Mouse (Mus musculus) olfactory bulb, adult 2 months (tissue): ENCODE results near the gene Ifnk.

Experiments used
- CTCF ChIP-seq: fragments of 200-500 bp; IDR thresholded peaks from 2 replicates; pipeline ENCODE4 v1.5.1; 2012; ENCODE audit warnings: low read depth, mild to moderate bottlenecking, low read length, moderate library complexity; ENCODE audit not compliant: insufficient read depth
- POLR2A ChIP-seq: fragments of 200-500 bp; IDR thresholded peaks from 2 replicates; pipeline ENCODE4 v1.6.1; 2012; ENCODE audit warnings: mild to moderate bottlenecking, low read depth, low read length, moderate library complexity; ENCODE audit not compliant: insufficient read depth

GRCm38 (mm10) chr4:35115933-35116332, 35.9 kb upstream of the Ifnk start:
- TF ChIP-seq CTCF (no peak), POLR2A (no peak)
